Mouse (Mus musculus): Measurements from ENCODE around the gene Il5.

DNA sequence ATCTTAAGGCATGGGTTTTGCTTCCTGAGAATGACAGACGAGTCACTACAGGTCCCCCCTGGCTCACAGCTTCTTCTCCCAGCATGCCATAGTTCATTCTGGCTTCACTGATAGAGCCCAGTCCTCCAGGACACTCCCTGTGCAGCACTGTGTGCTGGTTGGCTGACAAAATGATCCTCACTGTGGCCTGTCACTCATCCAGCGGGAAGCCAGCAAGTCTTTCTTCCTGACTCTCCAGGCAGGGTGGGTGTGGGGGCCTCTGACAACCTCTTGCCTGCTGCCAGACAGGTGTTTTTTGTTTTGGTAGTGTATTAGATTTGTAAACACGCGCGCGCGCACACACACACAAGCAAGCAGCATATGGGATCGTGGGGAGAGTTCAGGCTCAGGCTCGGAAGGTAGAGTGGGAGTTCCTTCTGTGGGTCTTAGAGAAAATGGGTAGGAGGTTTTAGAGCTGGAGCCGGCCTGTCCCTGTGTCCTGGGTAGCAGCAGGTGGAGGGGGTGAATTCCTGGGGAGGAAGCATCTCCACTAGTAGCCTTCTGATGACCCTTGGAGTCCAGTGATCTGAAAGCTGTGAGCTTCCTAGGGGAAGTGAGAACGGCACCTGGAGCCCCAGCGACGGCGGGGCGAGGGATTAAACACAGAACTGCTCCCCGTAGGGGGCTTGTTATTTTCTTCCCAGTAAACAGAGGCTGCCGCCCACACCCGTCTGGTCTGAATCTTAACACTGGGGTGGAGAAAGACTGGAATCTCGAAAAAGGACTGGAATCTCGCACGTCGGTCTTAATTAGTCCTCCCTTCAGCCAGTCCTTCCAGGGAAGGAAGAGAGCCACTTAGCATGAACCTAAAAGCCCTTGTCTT lies 39.2 kb downstream of the Il5 start:
- no peak for TF ChIP-seq CTCF (IDR thresholded peaks at IDR 0.05; ENCODE audit: extremely low read depth, insufficient read depth, insufficient read length, insufficient replicate concordance)
- TF ChIP-seq POLR2A (IDR thresholded peaks at IDR 0.05; ENCODE audit: low read depth, low read length), result no peak
